Mouse (Mus musculus) intestine, postnatal 0 days (tissue): ENCODE data around the gene Naa80. TPM values are rescaled to one million over a fixed set of nuclear protein-coding genes. Genes with fewer than 3 reads are reported as not detected.
"Not testable (repeated sequence)": the region's sequence is repeated elsewhere in the genome, so short reads cannot be mapped to it uniquely, and the experiment has no call there.

Experiments
- ATAC-seq: fragments of 200-750 bp; cut with Nextera tagmentation; 2 replicates; pipeline ENCODE4 v1.8.0; 2017; ENCODE audit warnings: mild to moderate bottlenecking, moderate TSS enrichment, moderate library complexity
- H3K27ac ChIP-seq: fragments of 300-500 bp; sonication (generic); 2 replicates; pipeline ENCODE4 v1.5.1; 2014; ENCODE audit warnings: mild to moderate bottlenecking, low read depth, low read length, moderate library complexity
- H3K27me3 ChIP-seq: fragments of 300-500 bp; sonication (generic); replicated peaks from 2 replicates; pipeline ENCODE4 v1.6.1; 2014; ENCODE audit warnings: low read length, mixed read lengths; ENCODE audit not compliant: control insufficient read depth, insufficient read depth
- H3K36me3 ChIP-seq: fragments of 300-500 bp; sonication (generic); 2 replicates; pipeline ENCODE4 v1.6.1; 2014; ENCODE audit warnings: mild to moderate bottlenecking, moderate library complexity; ENCODE audit not compliant: control insufficient read depth, insufficient read depth
- H3K4me1 ChIP-seq: fragments of 300-500 bp; sonication (generic); replicated peaks from 2 replicates; pipeline ENCODE4 v1.6.1; 2014; ENCODE audit warnings: antibody characterized with exemption, low read length, mixed read lengths; ENCODE audit not compliant: control insufficient read depth, insufficient read depth
- H3K4me2 ChIP-seq: fragments of 300-500 bp; sonication (generic); replicated peaks from 2 replicates; pipeline ENCODE4 v1.6.1; 2014; ENCODE audit warnings: low read depth, mild to moderate bottlenecking, moderate library complexity
- H3K4me3 ChIP-seq: fragments of 300-500 bp; sonication (generic); 2 replicates; pipeline ENCODE4 v1.5.1; 2014; ENCODE audit warnings: low read depth, low read length
- H3K9ac ChIP-seq: fragments of 300-500 bp; sonication (generic); 2 replicates; pipeline ENCODE4 v1.6.1; 2014; ENCODE audit warnings: mild to moderate bottlenecking, low read depth, low read length
- H3K9me3 ChIP-seq: fragments of 300-500 bp; sonication (generic); 2 replicates; pipeline ENCODE4 v1.6.1; 2016; ENCODE audit warnings: mixed run types; ENCODE audit not compliant: control insufficient read depth
- CTCF ChIP-seq: sonication (generic); IDR thresholded peaks from 2 replicates; pipeline ENCODE4 v1.5.1; 2016; ENCODE audit warnings: low read depth, mild to moderate bottlenecking, control low read depth, antibody characterized with exemption, moderate library complexity
- WGBS: fragments of 180-500 bp; shearing (Covaris S2); extraction: QIAGEN DNeasy Blood & Tissue Kit; methylation state at CpG from one replicate; pipeline ENCODE4 v1.1.7; 2014; 5-methylcytosine and 5-hydroxymethylcytosine counted together
- polyA plus RNA-seq: library from polyadenylated mRNA; unstranded; fragments of >200 nt; fragmentation: Nextera tagmentation; extraction: Ambion mirVana; gene quantifications from 2 replicates; pipeline ENCODE4 v1.2.1, GENCODE M21; 2015

The Naa80 gene
- polyA plus RNA-seq, 1 experiment from 2014 or later, result 21.4 TPM

GRCm38 (mm10) chr9:107569270-107569669 lies 9.4 kb upstream of the Naa80 start:
- H3K4me2 ChIP-seq, result peak overlapping the region; percentile 81
- H3K27me3 ChIP-seq, result no peaks in the 10 kb centered on the region
- WGBS, result 0% methylated on average over 23 of the region's 23 CpGs
- TF ChIP-seq CTCF, result no peak
- peak overlapping the region; percentile 72 for H3K9ac ChIP-seq
- H3K36me3 ChIP-seq, result peaks cover 24% of the 10 kb centered on the region; the same call in 1 of the 2 replicates
- ATAC-seq, result peak; percentile 3; the same call in 1 of the 2 replicates
- H3K9me3 ChIP-seq, result no peaks in the 10 kb centered on the region
- peak overlapping the region; percentile 84 for H3K27ac ChIP-seq
- H3K4me1 ChIP-seq, result peaks cover 15% of the 10 kb centered on the region
- peak overlapping the region; percentile 72 for H3K4me3 ChIP-seq

- WGBS, result 29% methylated on average over 13 of the region's 13 CpGs
- peaks cover 24% of the 10 kb centered on the region; the same call in 1 of the 2 replicates for H3K36me3 ChIP-seq
- peaks cover 15% of the 10 kb centered on the region for H3K4me1 ChIP-seq
- ATAC-seq, result no peak
- no peaks in the 10 kb centered on the region for H3K27me3 ChIP-seq
- H3K4me3 ChIP-seq, result peak overlapping the region; percentile 72
- peak overlapping the region; percentile 81 for H3K4me2 ChIP-seq
- peak overlapping the region; percentile 72 for H3K9ac ChIP-seq
- peak overlapping the region; percentile 84 for H3K27ac ChIP-seq
- no peak for TF ChIP-seq CTCF
- no peaks in the 10 kb centered on the region for H3K9me3 ChIP-seq
Observed at GRCm38 (mm10) chr9:107570016-107570415, 8.7 kb upstream of the Naa80 start.

DNA sequence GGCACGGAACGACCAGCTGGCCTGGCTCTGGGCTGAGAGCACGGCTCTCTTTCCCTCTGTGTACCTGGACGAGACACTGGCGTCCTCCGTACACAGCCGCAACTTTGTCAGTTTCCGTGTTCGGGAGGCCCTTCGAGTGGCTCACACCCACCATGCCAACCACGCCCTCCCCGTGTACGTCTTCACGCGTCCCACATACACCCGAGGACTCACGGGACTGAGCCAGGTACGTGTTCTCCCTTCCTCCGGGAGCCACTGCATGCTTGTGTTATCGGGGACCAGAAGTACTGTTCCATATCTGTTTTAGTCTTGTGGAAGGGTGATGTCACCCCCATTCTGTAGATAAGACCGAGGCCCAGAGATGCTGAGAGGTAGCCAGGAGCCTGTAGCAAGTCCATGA lies 7.8 kb upstream of the Naa80 start:
- peaks cover 15% of the 10 kb centered on the region for H3K4me1 ChIP-seq
- H3K4me2 ChIP-seq, result peak overlapping the region; percentile 81
- H3K4me3 ChIP-seq, result peak overlapping the region; percentile 72; the same call in 1 of the 2 replicates
- H3K27ac ChIP-seq, result peak overlapping the region; percentile 84
- 49% methylated on average over 21 of the region's 21 CpGs for WGBS
- H3K9me3 ChIP-seq, result no peaks in the 10 kb centered on the region
- no peak for TF ChIP-seq CTCF
- peak overlapping the region; percentile 72 for H3K9ac ChIP-seq
- no peaks in the 10 kb centered on the region for H3K27me3 ChIP-seq
- peaks cover 24% of the 10 kb centered on the region; the same call in 1 of the 2 replicates for H3K36me3 ChIP-seq
- ATAC-seq, result peak; percentile 27

GRCm38 (mm10) chr9:107571534-107572326 lies 7.0 kb upstream of the Naa80 start:
- Histone ChIP-seq H3K9ac (peak overlapping the region; percentile 22; the same call in 1 of the 2 replicates), H3K4me3 (0 out of 2 replicates have a peak overlapping the region, but pooled peaks have one; percentile 72), H3K4me1 (peaks cover 16% of the 10 kb centered on the region), H3K4me2 (peak overlapping the region; percentile 81), H3K27ac (peak overlapping the region; percentile 84), H3K27me3 (no peaks in the 10 kb centered on the region), H3K36me3 (peaks cover 24% of the 10 kb centered on the region; the same call in 1 of the 2 replicates), H3K9me3 (no peaks in the 10 kb centered on the region)
- WGBS, result 68% methylated on average over 22 of the region's 22 CpGs
- no peak for TF ChIP-seq CTCF
- ATAC-seq, result peak; percentile 1; the same call in 1 of the 2 replicates

DNA sequence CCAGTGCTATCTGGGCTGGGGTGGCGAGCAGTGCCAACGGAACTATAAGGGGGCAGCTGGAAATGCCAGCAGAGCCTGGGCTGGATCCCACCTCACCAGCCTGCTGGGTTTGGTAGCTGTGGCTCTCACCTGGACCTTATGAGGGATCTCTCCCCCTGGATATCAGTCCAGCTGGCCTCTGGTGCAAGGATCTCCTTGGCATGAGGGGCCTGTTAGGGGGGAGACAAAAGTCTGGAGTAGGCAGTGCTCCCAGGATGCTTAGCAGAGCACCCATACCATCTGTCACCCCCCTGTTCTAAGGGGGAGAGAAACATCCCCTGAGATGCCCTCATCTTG lies 6.4 kb upstream of the Naa80 start:
- H3K36me3 ChIP-seq, result peaks cover 24% of the 10 kb centered on the region; the same call in 1 of the 2 replicates
- 93% methylated on average over 2 of the region's 2 CpGs for WGBS
- no peaks in the 10 kb centered on the region for H3K27me3 ChIP-seq
- H3K9me3 ChIP-seq, result no peaks in the 10 kb centered on the region
- H3K4me3 ChIP-seq, result no peak overlapping the region
- H3K4me1 ChIP-seq, result peaks cover 16% of the 10 kb centered on the region
- no peak overlapping the region for H3K9ac ChIP-seq
- H3K27ac ChIP-seq, result peak overlapping the region; percentile 84
- ATAC-seq, result no peak
- peak overlapping the region; percentile 81; the same call in 1 of the 2 replicates for H3K4me2 ChIP-seq
- no peak for TF ChIP-seq CTCF

- H3K27me3 ChIP-seq, H3K9ac ChIP-seq, H3K4me2 ChIP-seq, ATAC-seq, H3K27ac ChIP-seq, H3K4me3 ChIP-seq, H3K9me3 ChIP-seq: not testable (repeated sequence)
- Histone ChIP-seq H3K36me3 (peaks cover 24% of the 10 kb centered on the region; the same call in 1 of the 2 replicates), H3K4me1 (peaks cover 13% of the 10 kb centered on the region)
- WGBS, result 81% methylated on average over 6 of the region's 6 CpGs
- peak; percentile 42 for TF ChIP-seq CTCF
Observed at GRCm38 (mm10) chr9:107573774-107574173, 4.9 kb upstream of the Naa80 start.
